Mouse (Mus musculus): ENCODE measurements around the gene Mgea5.

- TF ChIP-seq POLR2A (IDR thresholded peaks at IDR 0.05; ENCODE audit: borderline replicate concordance, control insufficient read depth, low read depth, low read length) (no peak), CTCF (IDR thresholded peaks at IDR 0.05; ENCODE audit: control insufficient read depth, insufficient read depth, low read length) (no peak)
These were observed 40.6 kb downstream of the Mgea5 start for GRCm38 (mm10) chr19:45742984-45743575.

Measured in bone marrow, adult 2 months (tissue).